Mouse (Mus musculus) forebrain, embryonic 10.5 days (tissue): Measurements from ENCODE around the gene Neu2. TPM values are rescaled to one million over a fixed set of nuclear protein-coding genes. Genes with fewer than 3 reads are reported as not detected.

Experiments
- DNase-seq: peaks from one replicate; pipeline ENCODE4 v3.0.0-alpha.2; 2017; ENCODE audit warnings: low spot score; ENCODE audit errors: extremely low spot score
- H3K27ac ChIP-seq: fragments of 300-500 bp; sonication (generic); 2 replicates; pipeline ENCODE4 v1.5.1; 2016; ENCODE audit warnings: mild to moderate bottlenecking
- H3K27me3 ChIP-seq: fragments of 300-500 bp; sonication (generic); 2 replicates; pipeline ENCODE4 v1.6.1; 2016; ENCODE audit warnings: mild to moderate bottlenecking; ENCODE audit not compliant: poor library complexity, severe bottlenecking
- H3K36me3 ChIP-seq: fragments of 300-500 bp; sonication (generic); replicated peaks from 2 replicates; pipeline ENCODE4 v1.6.1; 2016; ENCODE audit warnings: mild to moderate bottlenecking, moderate library complexity
- H3K4me1 ChIP-seq: fragments of 300-500 bp; sonication (generic); 2 replicates; pipeline ENCODE4 v1.6.1; 2016
- H3K4me3 ChIP-seq: fragments of 300-500 bp; sonication (generic); 2 replicates; pipeline ENCODE4 v1.5.1; 2016; ENCODE audit warnings: mild to moderate bottlenecking, moderate library complexity
- H3K9me3 ChIP-seq: fragments of 300-500 bp; sonication (generic); 2 replicates; pipeline ENCODE4 v1.6.1; 2016; ENCODE audit warnings: mild to moderate bottlenecking, moderate library complexity
- WGBS: fragments of 180-500 bp; shearing (Covaris S2); methylation state at CpG from one replicate; pipeline ENCODE4 v1.1.7; 2016; 5-methylcytosine and 5-hydroxymethylcytosine counted together
- polyA plus RNA-seq: library from polyadenylated mRNA; unstranded; fragments of >200 nt; fragmentation: Nextera tagmentation; extraction: Ambion mirVana; gene quantifications from 2 replicates; pipeline ENCODE4 v1.2.1, GENCODE M21; 2016

The Neu2 gene
- polyA plus RNA-seq, 1 experiment from 2014 or later: not detected

DNA sequence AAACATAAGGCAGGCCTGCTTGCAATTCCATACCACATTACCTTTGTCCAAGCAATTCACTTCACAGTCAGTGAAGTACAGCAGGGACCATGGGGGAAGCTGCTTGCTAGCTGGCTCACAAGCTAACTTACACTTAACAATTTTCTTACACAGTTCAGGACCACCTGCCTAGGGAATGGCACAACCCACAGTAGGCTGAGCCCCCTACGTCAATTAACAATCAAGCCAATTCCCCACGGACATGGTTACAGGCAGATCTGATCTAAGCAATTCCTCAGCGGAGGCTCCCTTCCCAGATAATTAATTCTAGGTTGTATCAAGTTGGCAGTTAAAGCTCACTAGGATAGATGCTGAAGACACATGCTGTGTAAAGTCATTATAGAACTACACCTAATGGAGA lies 53.3 kb downstream of the Neu2 start:
- no peaks in the 10 kb centered on the region; the same call in 1 of the 2 replicates for H3K4me1 ChIP-seq
- no peaks in the 10 kb centered on the region for H3K36me3 ChIP-seq
- 80% methylated on average over 3 of the region's 3 CpGs for WGBS
- H3K27ac ChIP-seq: no peak overlapping the region
- DNase-seq: no peak
- H3K4me3 ChIP-seq: no peak overlapping the region
- H3K9me3 ChIP-seq: no peaks in the 10 kb centered on the region
- no peaks in the 10 kb centered on the region for H3K27me3 ChIP-seq

DNA sequence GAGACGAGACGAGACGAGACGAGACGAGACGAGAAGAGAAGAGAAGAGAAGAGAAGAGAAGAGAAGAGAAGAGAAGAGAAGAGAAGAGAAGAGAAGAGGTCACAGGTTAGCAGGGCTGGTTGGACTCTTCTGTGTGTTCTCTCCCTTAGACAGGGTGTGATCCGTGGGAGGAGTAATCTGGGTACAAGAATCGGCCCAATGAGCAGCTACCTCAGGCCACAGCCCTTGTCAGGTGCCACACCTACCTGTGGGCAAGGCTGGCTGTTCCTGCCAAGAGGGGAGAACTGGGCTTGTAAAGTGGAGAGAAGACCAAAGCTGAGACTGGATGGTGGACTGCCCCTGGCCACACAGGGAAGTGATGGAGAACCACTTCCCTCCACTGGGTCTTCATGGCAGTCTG lies 56.1 kb downstream of the Neu2 start:
- Histone ChIP-seq H3K36me3 (no peaks in the 10 kb centered on the region), H3K4me1 (no peaks in the 10 kb centered on the region; the same call in 1 of the 2 replicates), H3K9me3 (no peaks in the 10 kb centered on the region), H3K4me3 (no peak overlapping the region), H3K27me3 (no peaks in the 10 kb centered on the region), H3K27ac (no peak overlapping the region)
- WGBS: 82% methylated on average over 2 of the region's 8 CpGs
- no peak for DNase-seq

DNA sequence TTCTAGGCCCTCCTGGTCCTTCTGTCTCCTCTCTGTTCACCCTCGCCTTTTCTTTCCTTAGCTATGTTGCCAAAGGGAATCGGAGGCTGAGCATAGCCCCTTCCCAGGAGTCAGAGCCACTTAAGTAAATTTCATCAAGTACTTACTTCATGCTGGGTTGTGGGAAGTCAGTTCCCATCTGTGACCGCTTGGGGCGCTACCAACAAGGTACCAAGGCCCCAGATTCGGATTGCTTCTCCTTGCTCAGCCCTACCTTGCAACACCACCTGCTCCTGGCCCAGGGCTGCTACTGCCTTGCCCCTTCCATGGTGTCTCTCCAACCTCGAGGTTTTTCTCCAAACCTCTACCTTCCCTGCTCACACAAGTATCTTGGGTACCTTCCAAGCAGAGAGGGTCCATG lies 58.7 kb downstream of the Neu2 start:
- WGBS: 53% methylated on average over 6 of the region's 6 CpGs

DNA sequence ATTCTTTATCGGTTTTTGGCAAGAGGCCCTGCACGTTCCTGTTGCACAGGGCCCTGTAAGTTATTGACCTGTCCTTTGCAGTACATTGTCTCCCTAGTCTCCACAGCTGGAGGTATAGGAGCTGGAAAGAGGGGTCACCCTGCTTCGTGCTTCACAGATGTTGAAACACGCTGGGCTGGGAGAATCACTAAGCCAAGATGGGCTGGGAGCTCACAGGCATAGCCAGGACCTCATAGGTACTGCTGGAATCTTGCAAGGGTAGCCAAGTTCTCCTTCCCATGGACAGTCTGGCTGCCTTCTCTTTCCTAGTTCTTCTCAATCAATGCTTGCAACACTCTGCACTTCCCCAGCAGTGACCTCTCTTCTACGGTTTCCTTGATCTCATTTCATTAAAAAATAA lies 63.6 kb downstream of the Neu2 start:
- WGBS: 79% methylated on average over 5 of the region's 5 CpGs
- Histone ChIP-seq H3K27me3 (no peaks in the 10 kb centered on the region), H3K4me1 (no peaks in the 10 kb centered on the region), H3K4me3 (no peak overlapping the region), H3K9me3 (no peaks in the 10 kb centered on the region), H3K36me3 (no peaks in the 10 kb centered on the region), H3K27ac (no peak overlapping the region)
- no peak for DNase-seq

More for the DNA sequence above, 58.7 kb downstream of the Neu2 start:
- Histone ChIP-seq H3K4me3 (no peak overlapping the region), H3K27ac (no peak overlapping the region), H3K9me3 (no peaks in the 10 kb centered on the region), H3K4me1 (no peaks in the 10 kb centered on the region; the same call in 1 of the 2 replicates), H3K36me3 (no peaks in the 10 kb centered on the region), H3K27me3 (no peaks in the 10 kb centered on the region)
- no peak for DNase-seq

DNA sequence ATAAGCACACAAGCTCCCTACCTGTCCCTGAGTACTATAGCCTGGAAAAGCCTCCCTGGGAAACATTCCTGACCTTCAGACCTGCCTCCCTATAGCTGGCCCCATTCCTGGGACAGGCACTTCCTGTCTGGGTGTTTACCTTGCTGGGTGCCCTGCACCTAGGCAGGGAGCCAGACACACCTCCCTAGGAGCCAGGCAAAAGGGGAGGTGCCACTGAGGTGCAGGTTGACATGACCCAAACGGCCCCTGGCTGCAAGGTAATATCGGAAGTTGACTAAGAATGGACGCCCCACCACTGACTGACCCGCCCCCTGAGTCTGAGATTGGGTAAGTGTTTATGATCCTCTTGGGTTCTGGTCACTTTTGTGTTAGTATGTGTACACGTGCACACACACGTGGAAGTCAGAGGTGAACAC lies 64.1 kb downstream of the Neu2 start, which contains the start of gene Ngef:
Gene Ngef, minus strand, starts transcription at position 71 of the 416 bp plus-strand sequence.
- Histone ChIP-seq H3K4me3 (no peak within 1 kb of the TSS), H3K27ac (no peak within 1 kb of the TSS), H3K36me3 (no peaks in the 10 kb centered on the region), H3K9me3 (no peaks in the 10 kb centered on the region), H3K27me3 (no peaks in the 10 kb centered on the region), H3K4me1 (no peaks in the 10 kb centered on the region)
- no peak for DNase-seq
- 79% methylated on average over 6 of the region's 6 CpGs for WGBS

DNA sequence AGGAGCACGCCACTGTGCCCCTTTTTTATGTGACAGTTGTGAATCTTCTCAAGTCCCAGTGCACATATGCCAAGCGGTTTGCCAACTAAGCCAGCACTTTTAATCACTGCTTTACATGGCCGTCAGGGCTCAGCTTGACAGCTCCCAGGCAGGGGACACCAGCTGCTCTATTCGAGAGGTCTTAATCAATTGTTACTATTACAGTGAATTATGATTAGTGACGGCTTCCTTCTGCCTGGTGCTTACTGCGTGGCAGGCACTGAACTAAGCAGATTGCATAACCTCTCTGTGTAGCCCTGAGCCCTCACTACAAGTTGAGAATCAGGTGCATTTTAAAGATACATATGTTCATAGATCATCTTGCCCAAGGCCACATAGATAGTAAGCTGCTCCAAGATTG lies 64.7 kb downstream of the Neu2 start:
- no peak overlapping the region for H3K4me3 ChIP-seq
- no peaks in the 10 kb centered on the region for H3K9me3 ChIP-seq
- peaks cover 4% of the 10 kb centered on the region; the same call in 1 of the 2 replicates for H3K27me3 ChIP-seq
- DNase-seq: no peak
- no peaks in the 10 kb centered on the region for H3K4me1 ChIP-seq
- no peak overlapping the region for H3K27ac ChIP-seq
- no peaks in the 10 kb centered on the region for H3K36me3 ChIP-seq
- 82% methylated on average over 6 of the region's 6 CpGs for WGBS

DNA sequence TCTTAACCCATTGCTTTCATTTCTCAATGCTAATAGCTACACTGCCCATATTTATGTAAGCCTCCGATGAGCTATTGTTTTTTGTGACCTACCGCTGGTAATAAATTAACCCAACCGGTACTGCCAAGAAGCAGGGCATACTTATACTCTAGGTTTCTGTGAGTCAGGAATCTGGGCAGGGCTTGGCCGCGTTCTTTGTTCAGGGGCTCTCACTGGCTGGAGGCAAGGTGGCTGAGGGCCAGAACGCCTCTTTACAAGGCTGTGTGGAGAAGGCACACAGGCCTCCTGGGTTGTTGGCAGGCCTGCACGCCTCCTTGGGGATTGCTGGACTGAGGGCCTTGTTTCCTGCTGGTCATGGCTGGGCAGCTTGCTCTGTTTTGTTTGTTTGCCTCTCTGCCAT lies 65.1 kb downstream of the Neu2 start:
- Histone ChIP-seq H3K4me3 (no peak overlapping the region), H3K27me3 (peaks cover 4% of the 10 kb centered on the region; the same call in 1 of the 2 replicates), H3K36me3 (no peaks in the 10 kb centered on the region), H3K4me1 (no peaks in the 10 kb centered on the region), H3K9me3 (no peaks in the 10 kb centered on the region), H3K27ac (no peak overlapping the region)
- no peak for DNase-seq
- WGBS: 88% methylated on average over 7 of the region's 7 CpGs

DNA sequence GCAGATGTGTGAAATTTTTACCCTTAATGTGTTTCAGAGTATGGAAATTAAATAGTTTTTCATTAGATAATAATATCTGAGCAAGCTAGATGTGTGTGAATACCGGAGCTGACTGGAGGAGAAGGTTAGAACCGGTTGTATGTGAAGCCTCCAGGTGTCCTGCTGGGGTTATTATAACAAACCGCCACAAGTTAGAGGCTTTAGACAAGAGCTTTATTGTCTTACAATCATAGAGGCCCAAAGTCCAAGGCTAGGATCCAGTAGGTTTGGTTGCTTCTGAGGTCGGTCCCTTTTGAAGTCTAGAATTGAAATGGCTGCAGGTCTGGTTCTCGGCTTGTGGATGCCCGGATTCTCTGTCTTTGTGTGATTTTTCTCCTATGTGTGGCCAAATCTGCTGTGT lies 69.3 kb downstream of the Neu2 start:
- H3K27ac ChIP-seq: no peak overlapping the region
- H3K36me3 ChIP-seq: no peaks in the 10 kb centered on the region
- no peak overlapping the region for H3K4me3 ChIP-seq
- peaks cover 21% of the 10 kb centered on the region; the same call in 1 of the 2 replicates for H3K27me3 ChIP-seq
- no peaks in the 10 kb centered on the region for H3K9me3 ChIP-seq
- WGBS: 84% methylated on average over 6 of the region's 6 CpGs
- DNase-seq: no peak
- H3K4me1 ChIP-seq: peaks cover 12% of the 10 kb centered on the region

DNA sequence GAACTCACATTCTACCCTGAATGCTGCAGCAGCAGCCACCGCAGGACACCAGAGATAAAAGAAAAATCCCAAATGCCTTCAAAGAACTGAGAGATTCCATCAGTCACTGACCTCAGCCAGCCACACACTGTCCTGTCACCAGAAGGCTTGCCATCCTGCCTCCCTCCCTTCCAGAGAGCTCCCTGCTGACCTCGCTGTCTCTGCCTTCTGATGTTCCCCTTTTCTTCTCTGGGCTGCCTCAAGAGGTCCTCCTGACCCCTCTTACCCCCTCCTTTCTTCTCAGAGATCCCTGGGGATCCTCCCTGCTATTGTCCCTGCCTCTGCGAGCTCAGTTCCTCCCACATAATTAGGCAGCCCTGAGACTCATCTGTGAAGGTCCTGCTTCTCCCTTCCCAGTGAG lies 71.1 kb downstream of the Neu2 start:
- H3K36me3 ChIP-seq: no peaks in the 10 kb centered on the region
- under 1% methylated on average over 3 of the region's 3 CpGs for WGBS
- H3K9me3 ChIP-seq: no peaks in the 10 kb centered on the region
- peaks cover 21% of the 10 kb centered on the region; the same call in 1 of the 2 replicates for H3K27me3 ChIP-seq
- H3K4me3 ChIP-seq: no peak overlapping the region
- H3K4me1 ChIP-seq: peaks cover 12% of the 10 kb centered on the region
- DNase-seq: no peak
- no peak overlapping the region for H3K27ac ChIP-seq

DNA sequence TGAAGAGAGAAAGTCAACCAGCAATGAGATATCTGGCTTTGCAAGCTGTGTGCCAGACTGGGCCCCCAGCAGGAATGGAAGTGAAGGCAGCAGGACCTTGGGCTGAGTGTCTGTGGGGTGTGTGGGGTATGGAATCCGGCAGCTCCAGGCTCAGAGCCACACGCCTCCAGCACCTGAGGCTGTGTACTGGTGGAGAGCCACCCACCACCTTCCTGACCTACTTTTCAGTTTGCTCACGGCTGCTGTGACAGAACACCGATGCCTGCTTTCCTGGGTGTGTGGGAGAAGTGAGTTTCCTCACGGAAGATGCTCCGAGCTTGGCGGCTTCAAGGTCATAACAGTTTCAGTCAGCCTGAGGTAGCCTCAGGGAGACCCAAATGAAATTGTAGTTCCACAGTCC lies 79.5 kb downstream of the Neu2 start:
- no peak for DNase-seq
- no peaks in the 10 kb centered on the region for H3K4me1 ChIP-seq
- H3K27ac ChIP-seq: no peak overlapping the region
- no peaks in the 10 kb centered on the region for H3K9me3 ChIP-seq
- no peak overlapping the region for H3K4me3 ChIP-seq
- no peaks in the 10 kb centered on the region for H3K36me3 ChIP-seq
- H3K27me3 ChIP-seq: no peaks in the 10 kb centered on the region
- 92% methylated on average over 7 of the region's 7 CpGs for WGBS

DNA sequence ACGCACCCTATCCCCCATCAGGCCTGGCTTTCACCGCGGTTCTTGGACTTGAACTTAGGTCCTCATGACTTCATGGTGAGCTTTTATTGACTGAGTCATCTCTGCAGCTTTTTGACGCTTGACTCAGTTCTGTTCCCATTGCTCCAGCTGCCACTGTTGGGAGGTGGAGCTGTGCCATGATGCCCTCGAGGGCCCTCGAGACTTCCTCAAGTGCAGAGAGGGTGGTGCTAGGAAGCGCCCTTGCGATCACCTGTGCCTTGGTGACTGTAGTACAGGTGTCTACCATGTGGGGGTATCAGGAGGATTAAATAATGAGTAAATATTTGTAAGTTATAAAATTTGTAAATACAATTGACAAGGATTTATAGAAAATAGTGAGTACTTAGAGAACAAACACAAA lies 80.3 kb downstream of the Neu2 start:
- no peak overlapping the region for H3K27ac ChIP-seq
- no peaks in the 10 kb centered on the region for H3K36me3 ChIP-seq
- no peak overlapping the region for H3K4me3 ChIP-seq
- DNase-seq: no peak
- H3K9me3 ChIP-seq: no peaks in the 10 kb centered on the region
- no peaks in the 10 kb centered on the region for H3K27me3 ChIP-seq
- H3K4me1 ChIP-seq: no peaks in the 10 kb centered on the region
- 92% methylated on average over 8 of the region's 8 CpGs for WGBS

DNA sequence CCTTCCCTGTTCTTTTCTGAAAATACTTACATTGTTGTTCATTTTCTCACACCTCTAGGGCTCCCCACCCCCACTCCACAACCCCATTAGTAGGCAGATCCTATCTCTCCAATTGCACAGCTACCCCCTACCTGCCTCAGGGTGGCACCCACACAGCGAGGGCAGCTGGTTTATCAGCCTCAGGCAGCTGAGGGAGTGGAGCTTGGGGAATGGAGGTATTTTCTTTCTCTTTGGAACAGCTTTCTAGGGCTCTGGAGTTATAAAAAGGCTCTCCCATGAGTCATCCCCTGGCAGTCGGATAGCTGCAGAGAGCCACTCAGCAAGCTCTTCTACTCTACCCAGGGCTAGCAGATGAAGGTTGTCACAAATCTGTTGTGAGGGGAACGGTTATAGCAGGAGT lies 84.6 kb downstream of the Neu2 start:
- no peak overlapping the region for H3K4me3 ChIP-seq
- H3K36me3 ChIP-seq: no peaks in the 10 kb centered on the region
- no peak overlapping the region for H3K27ac ChIP-seq
- no peaks in the 10 kb centered on the region for H3K9me3 ChIP-seq
- no peaks in the 10 kb centered on the region for H3K27me3 ChIP-seq
- DNase-seq: no peak
- 84% methylated on average over 3 of the region's 3 CpGs for WGBS
- H3K4me1 ChIP-seq: no peaks in the 10 kb centered on the region

DNA sequence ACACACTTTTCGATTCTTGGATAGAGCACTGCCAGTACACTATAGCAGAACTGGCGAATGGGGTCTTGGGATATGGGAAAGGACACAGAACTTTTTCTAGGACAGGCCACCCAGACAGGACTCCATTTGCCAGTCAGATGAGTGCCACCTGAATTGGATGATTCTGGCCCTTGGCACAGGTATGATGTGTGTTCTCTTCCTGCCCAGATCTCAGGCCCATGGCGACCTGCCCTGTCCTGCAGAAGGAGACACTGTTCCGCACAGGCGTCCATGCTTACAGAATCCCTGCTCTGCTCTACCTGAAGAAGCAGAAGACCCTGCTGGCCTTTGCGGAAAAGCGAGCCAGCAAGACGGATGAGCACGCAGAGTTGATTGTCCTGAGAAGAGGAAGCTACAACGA lies 85.0 kb downstream of the Neu2 start:
- no peaks in the 10 kb centered on the region for H3K27me3 ChIP-seq
- 93% methylated on average over 10 of the region's 10 CpGs for WGBS
- peaks cover 1% of the 10 kb centered on the region; the same call in 1 of the 2 replicates for H3K4me1 ChIP-seq
- no peak for DNase-seq
- H3K9me3 ChIP-seq: no peaks in the 10 kb centered on the region
- H3K36me3 ChIP-seq: no peaks in the 10 kb centered on the region
- H3K4me3 ChIP-seq: no peak overlapping the region
- H3K27ac ChIP-seq: no peak overlapping the region

DNA sequence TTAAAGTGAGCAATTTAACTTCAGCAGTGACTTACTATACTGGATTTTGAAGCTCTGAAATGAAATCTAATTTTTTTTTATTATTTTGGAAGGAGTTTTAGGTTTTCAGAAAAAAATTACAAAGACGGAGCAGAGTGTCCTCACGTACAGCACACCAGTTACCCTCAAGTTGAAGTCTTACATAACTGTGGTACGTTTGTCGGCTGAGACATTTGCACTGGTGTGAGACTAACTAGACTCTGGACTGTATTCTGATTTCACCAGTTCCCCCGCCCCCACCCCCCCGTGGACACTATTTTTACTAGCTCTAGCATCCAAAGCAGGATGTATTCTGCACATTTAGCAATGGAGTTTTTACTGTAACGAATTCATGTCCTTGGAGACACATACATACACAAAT lies 90.8 kb downstream of the Neu2 start:
- DNase-seq: no peak
- no peaks in the 10 kb centered on the region for H3K36me3 ChIP-seq

More for the DNA sequence above, 90.8 kb downstream of the Neu2 start:
- Histone ChIP-seq H3K4me3 (no peak overlapping the region), H3K9me3 (no peaks in the 10 kb centered on the region), H3K4me1 (peaks cover 7% of the 10 kb centered on the region; the same call in 1 of the 2 replicates), H3K27ac (no peak overlapping the region), H3K27me3 (no peaks in the 10 kb centered on the region)
- WGBS: 77% methylated on average over 7 of the region's 7 CpGs
